Mouse (Mus musculus) hindbrain, embryonic 14.5 days (tissue): ENCODE data around the gene Nlgn2. TPM values are rescaled to one million over a fixed set of nuclear protein-coding genes. Genes with fewer than 3 reads are reported as not detected.

Source experiments
- ATAC-seq: fragments of 200-750 bp; cut with Nextera tagmentation; 2 replicates; pipeline ENCODE4 v1.8.0; 2017; ENCODE audit warnings: moderate number of reproducible peaks, mild to moderate bottlenecking, moderate TSS enrichment, moderate library complexity; ENCODE audit not compliant: low FRiP score
- DNase-seq: peaks from one replicate; pipeline ENCODE4 v3.0.0-alpha.2; 2015; ENCODE audit warnings: low spot score
- H3K27ac ChIP-seq: fragments of 300-500 bp; sonication (generic); 2 replicates; pipeline ENCODE4 v1.5.1; 2014; ENCODE audit warnings: mild to moderate bottlenecking, moderate library complexity
- H3K27me3 ChIP-seq: fragments of 300-500 bp; sonication (generic); 2 replicates; pipeline ENCODE4 v1.6.1; 2014; ENCODE audit warnings: mild to moderate bottlenecking, low read length, mixed read lengths; ENCODE audit not compliant: control insufficient read depth, insufficient read depth
- H3K36me3 ChIP-seq: fragments of 300-500 bp; sonication (generic); replicated peaks from 2 replicates; pipeline ENCODE4 v1.6.1; 2014; ENCODE audit not compliant: control insufficient read depth, insufficient read depth
- H3K4me1 ChIP-seq: fragments of 300-500 bp; sonication (generic); replicated peaks from 2 replicates; pipeline ENCODE4 v1.6.1; 2014; ENCODE audit warnings: antibody characterized with exemption, low read length, mixed read lengths; ENCODE audit not compliant: control insufficient read depth, insufficient read depth
- H3K4me2 ChIP-seq: fragments of 300-500 bp; sonication (generic); replicated peaks from 2 replicates; pipeline ENCODE4 v1.6.1; 2014; ENCODE audit warnings: mild to moderate bottlenecking, moderate library complexity
- H3K4me3 ChIP-seq: fragments of 300-500 bp; sonication (generic); replicated peaks from 2 replicates; pipeline ENCODE4 v1.5.1; 2014; ENCODE audit warnings: mild to moderate bottlenecking, low read length
- H3K9ac ChIP-seq: fragments of 300-500 bp; sonication (generic); 2 replicates; pipeline ENCODE4 v1.6.1; 2014
- H3K9me3 ChIP-seq: fragments of 300-500 bp; sonication (generic); 2 replicates; pipeline ENCODE4 v1.6.1; 2016; ENCODE audit warnings: low read length; ENCODE audit not compliant: control insufficient read depth
- WGBS: fragments of 180-500 bp; shearing (Covaris S2); extraction: QIAGEN DNeasy Blood & Tissue Kit; methylation state at CpG from one replicate; pipeline ENCODE4 v1.1.7; 2014; 5-methylcytosine and 5-hydroxymethylcytosine counted together
- polyA plus RNA-seq: library from polyadenylated mRNA; unstranded; fragments of >200 nt; fragmentation: Nextera tagmentation; extraction: Ambion mirVana; gene quantifications from 2 replicates; pipeline ENCODE4 v1.2.1, GENCODE M21; 2014

Gene Nlgn2
- polyA plus RNA-seq, 1 experiment from 2014 or later = 24.7 TPM

GRCm38 (mm10) chr11:69803328-69803727, 34.3 kb downstream of the Nlgn2 start:
- peaks cover 37% of the 10 kb centered on the region for H3K4me1 ChIP-seq
- peaks cover 21% of the 10 kb centered on the region for H3K27me3 ChIP-seq
- 1% methylated on average over 12 of the region's 12 CpGs for WGBS

DNA sequence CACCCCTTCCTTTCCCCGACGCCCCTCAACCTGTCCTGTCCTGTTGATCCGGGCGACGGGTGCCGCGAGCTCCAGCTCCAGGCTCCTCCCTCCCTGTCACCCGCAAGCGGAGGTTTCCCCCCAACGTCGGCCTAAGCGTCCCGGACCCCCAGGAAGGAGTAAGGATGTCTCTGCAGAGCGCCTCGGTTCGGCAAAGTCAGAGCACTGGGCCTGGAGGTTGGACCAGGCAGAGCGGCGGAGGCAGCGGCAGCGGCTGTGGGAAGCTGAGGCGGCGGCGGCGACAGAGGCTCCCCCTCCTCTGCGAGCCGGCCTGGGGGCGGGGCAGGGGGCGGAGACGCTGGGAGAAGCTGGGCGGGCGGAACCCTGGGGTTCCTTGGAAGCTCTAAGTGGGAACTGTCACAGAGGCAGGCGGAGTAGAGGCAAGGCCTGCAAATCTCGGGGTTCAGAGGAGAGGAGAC, 34.9 kb downstream of the Nlgn2 start:
- peak overlapping the region; percentile 70 for H3K9ac ChIP-seq
- DNase-seq (peak; percentile 75), ATAC-seq (peak; percentile 25; the same call in 1 of the 2 replicates)
- H3K4me3 ChIP-seq = peak overlapping the region; percentile 49
- H3K27me3 ChIP-seq = peaks cover 21% of the 10 kb centered on the region
- H3K27ac ChIP-seq = peak overlapping the region; percentile 90
- peaks cover 37% of the 10 kb centered on the region for H3K4me1 ChIP-seq
- WGBS = under 1% methylated on average over 33 of the region's 33 CpGs
- H3K9me3 ChIP-seq = no peaks in the 10 kb centered on the region
- H3K36me3 ChIP-seq = no peaks in the 10 kb centered on the region
- peak overlapping the region; percentile 88 for H3K4me2 ChIP-seq

More at GRCm38 (mm10) chr11:69803328-69803727, 34.3 kb downstream of the Nlgn2 start:
- DNase-seq (no peak), ATAC-seq (no peak)
- Histone ChIP-seq H3K4me3 (peak overlapping the region; percentile 49), H3K36me3 (no peaks in the 10 kb centered on the region), H3K9me3 (no peaks in the 10 kb centered on the region), H3K4me2 (peak overlapping the region; percentile 88), H3K27ac (0 out of 2 replicates have a peak overlapping the region, but pooled peaks have one; percentile 90), H3K9ac (peak overlapping the region; percentile 70)

DNA sequence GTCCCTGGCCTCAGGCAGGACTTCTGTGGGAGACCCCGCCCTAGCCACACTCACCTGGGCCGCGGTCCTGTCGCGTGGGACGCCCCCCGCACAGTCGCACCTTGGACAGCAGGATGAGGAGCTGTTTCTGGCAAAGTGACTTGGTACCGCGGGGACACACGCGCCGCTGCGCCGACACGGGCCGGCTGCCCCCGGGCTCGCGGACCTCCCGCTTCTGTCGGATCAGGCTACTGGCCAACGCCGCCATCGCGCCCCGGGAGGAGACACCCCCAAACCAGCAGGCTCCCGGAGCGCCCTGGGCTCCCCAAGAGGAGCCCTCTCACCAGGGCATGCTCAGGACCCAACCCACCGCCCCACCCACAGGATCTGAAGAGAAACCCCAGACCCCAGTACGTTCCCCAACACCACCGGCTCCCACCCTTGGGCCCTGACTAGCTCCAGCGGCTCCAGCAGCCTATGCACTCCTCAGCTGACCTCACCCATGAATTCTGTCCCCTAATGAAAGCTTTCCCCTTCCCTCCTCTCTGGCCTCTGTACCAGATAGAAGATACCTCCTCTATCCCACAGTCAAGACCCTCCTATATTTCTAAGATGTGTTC, 36.1 kb downstream of the Nlgn2 start, which contains the start of gene Fgf11:
Gene Fgf11 (minus strand): TSS at position 479 of the 599 bp plus-strand sequence.
- H3K4me1 ChIP-seq = peaks cover 37% of the 10 kb centered on the region
- no peaks in the 10 kb centered on the region for H3K36me3 ChIP-seq
- H3K27ac ChIP-seq = peak within 1 kb of the TSS; percentile 90
- DNase-seq (no peak), ATAC-seq (no peak)
- peak within 1 kb of the TSS; percentile 49 for H3K4me3 ChIP-seq
- peak within 1 kb of the TSS; percentile 88 for H3K4me2 ChIP-seq
- H3K9me3 ChIP-seq = no peaks in the 10 kb centered on the region
- peak within 1 kb of the TSS; percentile 70 for H3K9ac ChIP-seq
- WGBS = 1% methylated on average over 33 of the region's 33 CpGs
- H3K27me3 ChIP-seq = peaks cover 26% of the 10 kb centered on the region

- DNase-seq (peak; percentile 74), ATAC-seq (peak; percentile 69)
- H3K9ac ChIP-seq = peak overlapping the region; percentile 70
- no peaks in the 10 kb centered on the region for H3K36me3 ChIP-seq
- peak overlapping the region; percentile 88 for H3K4me2 ChIP-seq
- peak overlapping the region; percentile 90 for H3K27ac ChIP-seq
- H3K4me1 ChIP-seq = peaks cover 37% of the 10 kb centered on the region
- peak overlapping the region; percentile 49 for H3K4me3 ChIP-seq
- no peaks in the 10 kb centered on the region for H3K9me3 ChIP-seq
- H3K27me3 ChIP-seq = peaks cover 21% of the 10 kb centered on the region
- 0% methylated on average over 35 of the region's 36 CpGs for WGBS
Observed at GRCm38 (mm10) chr11:69800392-69801197, 37.0 kb downstream of the Nlgn2 start.

GRCm38 (mm10) chr11:69800138-69800391, 37.5 kb downstream of the Nlgn2 start:
- H3K9me3 ChIP-seq = no peaks in the 10 kb centered on the region
- H3K27ac ChIP-seq = peak overlapping the region; percentile 90
- WGBS = 0% methylated on average over 11 of the region's 11 CpGs
- peak overlapping the region; percentile 49 for H3K4me3 ChIP-seq
- no peak for DNase-seq
- no peaks in the 10 kb centered on the region for H3K36me3 ChIP-seq
- peaks cover 37% of the 10 kb centered on the region for H3K4me1 ChIP-seq
- peaks cover 17% of the 10 kb centered on the region for H3K27me3 ChIP-seq
- peak overlapping the region; percentile 70 for H3K9ac ChIP-seq
- ATAC-seq = peak; percentile 32
- peak overlapping the region; percentile 88 for H3K4me2 ChIP-seq

- 17% methylated on average over 11 of the region's 12 CpGs for WGBS
- peaks cover 16% of the 10 kb centered on the region for H3K27me3 ChIP-seq
- peak overlapping the region; percentile 88 for H3K4me2 ChIP-seq
- ATAC-seq = no peak
- no peaks in the 10 kb centered on the region for H3K9me3 ChIP-seq
- peaks cover 35% of the 10 kb centered on the region for H3K4me1 ChIP-seq
- H3K9ac ChIP-seq = peak overlapping the region; percentile 70
- no peak for DNase-seq
- H3K27ac ChIP-seq = peak overlapping the region; percentile 90
- H3K36me3 ChIP-seq = no peaks in the 10 kb centered on the region
- H3K4me3 ChIP-seq = peak overlapping the region; percentile 49
Observed at GRCm38 (mm10) chr11:69799394-69800137, 38.0 kb downstream of the Nlgn2 start.

DNA sequence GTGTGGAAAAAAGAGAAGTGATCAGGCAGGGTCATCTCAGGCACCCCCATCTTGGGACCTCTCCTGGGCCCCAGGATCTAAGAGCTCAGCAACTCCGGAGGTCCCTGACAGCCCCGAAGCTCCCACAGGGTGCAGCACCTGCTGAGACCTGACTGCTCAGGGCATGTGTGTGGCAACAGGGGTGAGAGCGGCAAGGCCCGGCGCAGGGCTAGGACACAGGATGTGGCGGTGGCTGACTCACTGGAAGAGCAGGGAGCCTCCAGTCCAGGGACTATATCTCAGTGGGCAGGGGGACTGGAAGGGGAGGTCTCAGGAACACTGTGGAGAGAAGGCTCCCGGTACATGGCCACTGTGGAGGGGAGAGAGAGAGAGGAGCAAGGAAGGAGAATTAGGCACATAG, 39.7 kb downstream of the Nlgn2 start:
- Histone ChIP-seq H3K36me3 (no peaks in the 10 kb centered on the region), H3K27ac (no peak overlapping the region), H3K4me1 (peaks cover 22% of the 10 kb centered on the region), H3K9me3 (no peaks in the 10 kb centered on the region), H3K27me3 (peaks cover 14% of the 10 kb centered on the region), H3K4me2 (no peak overlapping the region), H3K9ac (no peak overlapping the region), H3K4me3 (no peak overlapping the region)
- no peak for ATAC-seq
- DNase-seq = no peak
- 73% methylated on average over 7 of the region's 7 CpGs for WGBS

DNA sequence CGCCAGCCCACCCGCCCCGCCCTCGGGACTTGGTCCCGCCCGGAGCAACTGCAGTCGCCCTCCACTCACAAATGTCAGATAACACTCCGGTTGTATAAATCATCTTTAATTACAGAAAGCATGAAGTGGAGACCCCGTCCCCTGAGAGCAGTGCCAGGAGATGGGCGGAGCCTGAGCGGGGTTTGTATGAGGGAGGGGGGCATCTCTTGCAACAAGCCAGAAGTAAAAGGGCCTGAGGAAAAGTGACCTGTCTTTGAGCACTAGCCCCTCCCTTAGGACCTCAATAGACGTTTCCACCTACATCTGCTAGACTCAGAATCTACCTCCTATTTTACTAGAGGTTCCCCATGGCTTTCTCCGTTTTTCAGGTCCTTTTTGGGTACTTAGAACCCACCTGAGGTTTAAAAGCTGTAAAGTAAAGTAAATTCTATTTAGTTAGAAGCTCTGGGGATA, 41.6 kb downstream of the Nlgn2 start:
- H3K4me2 ChIP-seq = peak overlapping the region; percentile 58
- no peaks in the 10 kb centered on the region for H3K36me3 ChIP-seq
- ATAC-seq = no peak
- H3K9ac ChIP-seq = no peak overlapping the region
- H3K27me3 ChIP-seq = peaks cover 14% of the 10 kb centered on the region
- H3K27ac ChIP-seq = no peak overlapping the region
- 3% methylated on average over 13 of the region's 13 CpGs for WGBS
- no peak for DNase-seq
- H3K4me1 ChIP-seq = peaks cover 10% of the 10 kb centered on the region
- peak overlapping the region; percentile 29 for H3K4me3 ChIP-seq
- no peaks in the 10 kb centered on the region for H3K9me3 ChIP-seq
